Mouse (Mus musculus) neural tube, embryonic 11.5 days (tissue): ENCODE results near the gene Syn3. TPM values are rescaled to one million over a fixed set of nuclear protein-coding genes. Genes with fewer than 3 reads are reported as not detected.

Experiments used
- ATAC-seq: fragments of 200-750 bp; cut with Nextera tagmentation; 2 replicates; pipeline ENCODE4 v1.8.0; 2017; ENCODE audit warnings: moderate number of reproducible peaks, mild to moderate bottlenecking, moderate TSS enrichment, moderate library complexity; ENCODE audit not compliant: insufficient read depth, low FRiP score, low TSS enrichment
- DNase-seq: peaks from one replicate; pipeline ENCODE4 v3.0.0-alpha.2; 2015; ENCODE audit warnings: low spot score
- H3K27ac ChIP-seq: fragments of 300-500 bp; sonication (generic); 2 replicates; pipeline ENCODE4 v1.5.1; 2014; ENCODE audit warnings: low read depth, mild to moderate bottlenecking, low read length
- H3K27me3 ChIP-seq: fragments of 300-500 bp; sonication (generic); 2 replicates; pipeline ENCODE4 v1.6.1; 2014; ENCODE audit warnings: mild to moderate bottlenecking, low read length, mixed read lengths; ENCODE audit not compliant: control insufficient read depth, insufficient read depth
- H3K36me3 ChIP-seq: fragments of 300-500 bp; sonication (generic); 2 replicates; pipeline ENCODE4 v1.6.1; 2014; ENCODE audit warnings: mild to moderate bottlenecking, low read length, moderate library complexity, mixed read lengths; ENCODE audit not compliant: control insufficient read depth, insufficient read depth
- H3K4me1 ChIP-seq: fragments of 300-500 bp; sonication (generic); 2 replicates; pipeline ENCODE4 v1.6.1; 2014; ENCODE audit warnings: low read length, mixed read lengths; ENCODE audit not compliant: control insufficient read depth, insufficient read depth
- H3K4me2 ChIP-seq: fragments of 300-500 bp; sonication (generic); 2 replicates; pipeline ENCODE4 v1.6.1; 2014; ENCODE audit warnings: low read depth, mild to moderate bottlenecking, moderate library complexity
- H3K4me3 ChIP-seq: fragments of 300-500 bp; sonication (generic); 2 replicates; pipeline ENCODE4 v1.5.1; 2014; ENCODE audit warnings: low read depth, low read length
- H3K9ac ChIP-seq: fragments of 300-500 bp; sonication (generic); 2 replicates; pipeline ENCODE4 v1.6.1; 2014; ENCODE audit warnings: mild to moderate bottlenecking, low read length
- H3K9me3 ChIP-seq: fragments of 300-500 bp; sonication (generic); 2 replicates; pipeline ENCODE4 v1.6.1; 2016; ENCODE audit warnings: low read length; ENCODE audit not compliant: control insufficient read depth
- WGBS: fragments of 180-500 bp; shearing (Covaris S2); extraction: QIAGEN DNeasy Blood & Tissue Kit; methylation state at CpG from one replicate; pipeline ENCODE4 v1.1.7; 2014; 5-methylcytosine and 5-hydroxymethylcytosine counted together
- polyA plus RNA-seq: library from polyadenylated mRNA; unstranded; fragments of >200 nt; fragmentation: Nextera tagmentation; extraction: Ambion mirVana; gene quantifications from 2 replicates; pipeline ENCODE4 v1.2.1, GENCODE M21; 2014

Gene Syn3
- polyA plus RNA-seq, 1 experiment from 2014 or later, result 4.4 TPM

DNA sequence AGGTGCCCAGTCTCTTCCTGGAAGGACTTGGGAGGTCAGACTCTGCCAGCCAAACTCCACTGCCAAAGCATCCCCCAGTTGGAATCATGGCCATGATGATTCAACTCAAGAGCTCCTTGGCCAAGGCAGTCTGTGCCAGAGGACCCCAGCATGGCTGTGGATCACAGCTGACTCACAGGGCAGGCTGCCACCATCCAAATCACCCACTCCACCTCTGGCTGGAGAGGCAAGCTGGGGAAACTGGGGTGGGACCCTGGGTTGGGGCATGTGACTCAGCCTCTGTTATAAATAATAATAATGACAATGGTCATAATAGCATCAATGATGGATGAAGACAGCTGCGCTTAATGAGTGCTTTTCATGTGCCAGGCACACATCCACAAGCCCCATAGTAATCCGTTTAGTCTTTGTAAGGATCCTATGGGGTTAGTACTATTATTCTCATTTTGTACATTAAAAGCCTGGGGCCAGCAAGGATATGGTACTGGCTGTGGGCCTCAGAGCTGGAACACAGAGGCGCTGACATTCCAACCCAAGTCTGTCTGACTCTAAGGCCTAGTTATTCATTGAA, 398.3 kb downstream of the Syn3 start:
- Histone ChIP-seq H3K27ac (no peak overlapping the region), H3K9me3 (no peaks in the 10 kb centered on the region), H3K9ac (no peak overlapping the region), H3K4me1 (no peaks in the 10 kb centered on the region), H3K27me3 (no peaks in the 10 kb centered on the region), H3K4me3 (no peak overlapping the region), H3K4me2 (no peak overlapping the region), H3K36me3 (no peaks in the 10 kb centered on the region)
- no peak for ATAC-seq
- no peak for DNase-seq
- WGBS, result 60% methylated on average over 3 of the region's 3 CpGs

DNA sequence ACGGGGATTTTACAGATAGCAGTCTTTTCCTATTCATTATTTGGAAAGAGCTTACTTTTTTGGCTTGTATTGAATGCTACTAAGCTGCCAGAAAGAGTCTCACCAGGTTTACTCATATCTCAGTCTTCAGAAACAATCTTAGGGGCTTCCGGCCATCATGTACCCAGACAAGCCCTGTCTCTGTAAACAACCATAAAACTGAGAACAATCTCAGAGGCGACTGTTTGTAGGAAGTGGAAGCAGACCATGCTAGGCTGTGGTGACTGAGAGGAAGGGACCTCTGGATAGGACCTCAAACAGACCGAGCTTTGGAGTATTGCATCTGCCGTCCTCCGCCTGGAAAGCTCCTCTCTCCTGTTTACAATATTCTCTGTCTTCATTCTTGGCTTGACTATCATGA, 400.3 kb downstream of the Syn3 start:
- no peak overlapping the region for H3K4me3 ChIP-seq
- WGBS, result 82% methylated on average over 6 of the region's 6 CpGs
- no peak for ATAC-seq
- no peak for DNase-seq
- no peaks in the 10 kb centered on the region for H3K36me3 ChIP-seq
- no peaks in the 10 kb centered on the region for H3K9me3 ChIP-seq
- H3K27ac ChIP-seq, result no peak overlapping the region
- no peaks in the 10 kb centered on the region for H3K27me3 ChIP-seq
- H3K4me2 ChIP-seq, result no peak overlapping the region
- H3K4me1 ChIP-seq, result no peaks in the 10 kb centered on the region
- no peak overlapping the region for H3K9ac ChIP-seq

DNA sequence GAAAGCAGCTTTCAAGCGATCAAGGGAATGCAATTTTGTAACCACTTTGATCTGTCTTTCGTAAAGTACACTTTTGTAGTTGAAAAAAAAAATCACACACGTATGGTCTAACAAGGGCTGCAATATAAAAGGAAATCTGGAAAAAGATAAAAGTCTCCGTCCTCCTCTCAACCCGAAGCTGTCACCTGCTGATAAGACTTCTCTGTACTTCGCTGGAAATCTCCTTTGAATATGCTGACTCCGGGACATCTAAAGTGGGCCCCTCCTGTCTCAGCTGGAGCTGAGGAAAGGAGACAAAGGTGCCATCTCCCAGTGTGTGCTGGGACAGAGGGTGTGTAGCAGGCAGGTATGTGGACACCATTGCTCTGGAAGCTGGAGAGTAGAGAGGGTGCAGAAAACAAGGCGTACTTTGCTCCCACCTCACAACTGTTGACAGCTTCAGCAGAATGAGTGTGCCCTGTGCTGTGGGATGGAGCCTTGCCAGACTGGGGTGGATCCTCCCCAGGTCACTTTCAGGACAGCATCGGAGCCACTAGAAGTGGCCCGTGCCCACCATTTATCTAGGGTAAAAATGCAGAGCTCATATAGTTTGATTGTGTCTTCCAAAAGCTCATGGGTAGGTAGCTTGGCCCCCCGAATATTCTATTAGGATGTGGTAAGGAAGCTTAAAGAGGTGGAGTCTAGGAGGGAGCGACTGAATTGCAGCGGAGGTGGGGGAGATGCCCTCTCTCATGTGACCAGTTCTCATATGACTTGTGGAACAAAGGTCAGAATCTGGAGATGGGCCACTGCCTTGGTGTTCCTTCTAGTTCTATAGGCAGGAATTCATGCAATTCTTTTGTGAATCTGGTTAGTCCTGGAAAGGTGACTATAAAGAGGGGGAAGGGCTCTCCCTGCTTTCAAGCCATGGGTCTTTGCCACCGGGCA, 405.3 kb downstream of the Syn3 start:
- Histone ChIP-seq H3K4me3 (no peak overlapping the region), H3K4me2 (no peak overlapping the region), H3K9ac (no peak overlapping the region), H3K36me3 (no peaks in the 10 kb centered on the region), H3K9me3 (no peaks in the 10 kb centered on the region), H3K27ac (no peak overlapping the region), H3K4me1 (no peaks in the 10 kb centered on the region), H3K27me3 (no peaks in the 10 kb centered on the region)
- WGBS, result 71% methylated on average over 14 of the region's 14 CpGs
- ATAC-seq, result no peak
- DNase-seq, result no peak

DNA sequence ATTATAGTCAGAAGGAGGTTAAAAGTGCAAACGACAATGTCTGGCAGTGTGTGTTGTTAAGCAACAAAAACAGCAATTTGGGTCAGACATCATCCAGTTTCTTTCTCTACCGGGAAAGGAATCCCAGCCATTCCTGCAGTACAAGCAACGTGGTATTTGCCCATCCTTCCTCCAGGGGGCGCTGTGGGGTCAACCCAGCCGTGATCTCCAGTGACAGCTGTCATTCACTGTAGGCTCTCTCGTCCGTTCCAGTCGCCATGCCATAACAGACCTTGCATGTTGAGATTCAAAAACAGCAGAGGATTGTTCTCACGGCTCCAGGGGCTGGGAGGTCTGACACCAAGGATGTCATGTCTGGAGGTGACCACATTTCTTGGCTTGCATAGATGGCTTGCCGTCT, 406.8 kb downstream of the Syn3 start:
- no peak overlapping the region for H3K4me3 ChIP-seq
- no peak overlapping the region for H3K27ac ChIP-seq
- H3K27me3 ChIP-seq, result no peaks in the 10 kb centered on the region
- H3K9me3 ChIP-seq, result no peaks in the 10 kb centered on the region
- no peak overlapping the region for H3K4me2 ChIP-seq
- ATAC-seq (no peak), DNase-seq (no peak)
- H3K9ac ChIP-seq, result no peak overlapping the region
- H3K36me3 ChIP-seq, result no peaks in the 10 kb centered on the region
- no peaks in the 10 kb centered on the region for H3K4me1 ChIP-seq
- WGBS, result 51% methylated on average over 10 of the region's 10 CpGs

DNA sequence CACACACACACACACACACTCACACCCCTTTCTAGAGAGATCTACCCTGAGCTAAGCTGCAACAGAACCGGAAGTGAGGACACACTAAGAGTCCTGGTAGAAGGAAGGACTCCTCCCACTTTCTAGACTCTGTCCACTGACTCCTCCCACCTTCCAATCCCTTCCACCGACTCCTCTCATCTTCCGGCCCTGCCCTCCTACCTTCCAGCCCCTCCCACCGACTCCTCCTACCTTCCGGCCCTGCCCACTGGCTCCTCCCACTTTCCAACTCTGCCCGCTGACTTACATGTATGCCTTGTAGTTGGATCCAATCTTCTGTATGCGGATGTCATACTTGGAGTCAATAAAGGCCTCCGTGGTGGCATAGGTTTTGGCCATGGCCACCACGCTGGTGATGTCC, 418.8 kb downstream of the Syn3 start:
- Histone ChIP-seq H3K9me3 (no peaks in the 10 kb centered on the region), H3K27ac (no peak overlapping the region), H3K4me1 (no peaks in the 10 kb centered on the region), H3K27me3 (no peaks in the 10 kb centered on the region), H3K4me2 (no peak overlapping the region), H3K4me3 (no peak overlapping the region), H3K9ac (no peak overlapping the region), H3K36me3 (no peaks in the 10 kb centered on the region)
- no peak for DNase-seq
- 80% methylated on average over 9 of the region's 9 CpGs for WGBS
- no peak for ATAC-seq

DNA sequence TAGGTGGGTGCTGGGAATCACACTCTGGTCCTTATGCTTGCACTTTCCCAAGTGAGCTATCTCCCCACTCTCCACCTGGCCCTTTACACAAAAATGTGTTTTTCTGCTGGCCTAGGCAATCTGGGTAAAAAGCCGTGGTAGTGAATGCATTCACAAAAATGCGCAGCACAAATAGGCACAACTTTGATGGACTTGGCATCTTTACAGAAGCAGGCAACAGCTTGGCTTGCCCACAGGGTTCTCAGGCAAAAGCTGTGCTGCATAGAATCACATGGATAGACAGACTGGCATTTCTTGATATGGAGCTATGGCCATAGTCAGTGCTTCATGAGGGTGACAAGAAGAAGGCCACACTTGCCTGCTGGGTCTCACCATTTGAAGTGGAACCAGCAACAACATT, 419.9 kb downstream of the Syn3 start:
- Histone ChIP-seq H3K9me3 (no peaks in the 10 kb centered on the region), H3K9ac (no peak overlapping the region), H3K4me1 (no peaks in the 10 kb centered on the region), H3K4me3 (no peak overlapping the region), H3K36me3 (no peaks in the 10 kb centered on the region), H3K27ac (no peak overlapping the region), H3K4me2 (no peak overlapping the region), H3K27me3 (no peaks in the 10 kb centered on the region)
- ATAC-seq (no peak), DNase-seq (no peak)
- WGBS, result 97% methylated on average over 2 of the region's 2 CpGs

DNA sequence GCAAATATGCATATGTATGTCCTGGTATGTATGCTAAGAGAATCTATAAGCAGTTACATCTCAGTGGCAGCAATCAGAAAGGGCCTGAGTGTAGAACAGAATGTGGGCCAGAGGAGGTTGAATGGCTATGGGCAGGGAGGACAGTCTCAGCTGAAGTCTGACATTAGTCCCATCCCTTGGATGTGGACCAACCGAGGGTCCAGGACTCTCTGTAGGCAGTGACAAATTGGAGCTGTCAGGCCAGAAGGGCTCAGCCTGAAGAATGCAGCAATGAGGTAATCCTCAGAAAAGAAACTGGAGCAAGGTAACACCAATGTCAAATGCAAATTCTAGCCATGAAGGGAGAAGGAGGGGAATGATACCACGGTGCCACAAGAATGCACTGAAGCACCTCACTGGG, 421.4 kb downstream of the Syn3 start:
- Histone ChIP-seq H3K9ac (no peak overlapping the region), H3K4me3 (no peak overlapping the region), H3K9me3 (no peaks in the 10 kb centered on the region), H3K36me3 (no peaks in the 10 kb centered on the region), H3K4me1 (no peaks in the 10 kb centered on the region), H3K4me2 (no peak overlapping the region), H3K27me3 (no peaks in the 10 kb centered on the region), H3K27ac (no peak overlapping the region)
- ATAC-seq (no peak), DNase-seq (no peak)
- 78% methylated on average over 2 of the region's 2 CpGs for WGBS

DNA sequence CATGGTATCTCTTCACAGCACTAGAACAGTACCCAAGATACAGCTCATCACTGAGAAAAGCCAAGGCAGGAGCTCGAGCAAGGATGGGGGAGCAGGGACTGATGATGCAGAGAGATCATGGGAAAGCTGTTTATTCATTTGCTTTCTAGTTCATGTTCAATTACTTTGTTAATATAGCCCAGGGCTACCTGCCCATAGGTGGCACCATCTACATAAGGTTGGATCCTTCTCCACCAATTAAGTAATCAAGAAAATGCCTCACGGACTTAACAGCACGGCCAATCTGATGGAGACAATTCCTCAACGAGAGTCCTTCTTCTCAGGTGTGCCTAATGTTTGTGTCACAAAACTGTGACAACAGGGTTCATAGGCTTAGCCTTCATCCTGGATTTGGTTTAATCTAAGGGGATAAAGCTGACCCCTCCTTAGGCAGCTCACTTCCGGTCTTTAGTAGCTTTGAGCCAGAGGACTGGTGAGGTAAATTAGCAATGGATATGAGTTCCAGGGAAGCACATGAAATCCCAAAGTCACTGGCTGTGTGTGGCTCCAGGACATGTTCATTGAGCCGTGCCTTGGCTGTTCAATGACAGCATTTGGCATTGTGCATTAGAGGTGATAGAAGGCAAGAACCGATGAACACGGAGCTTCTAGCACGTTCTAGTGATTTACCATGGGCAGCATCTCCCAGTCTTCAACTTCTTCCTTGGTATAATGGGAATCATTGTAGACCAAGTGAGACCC, 423.6 kb downstream of the Syn3 start:
- ATAC-seq, result no peak
- H3K4me2 ChIP-seq, result no peak overlapping the region
- H3K36me3 ChIP-seq, result no peaks in the 10 kb centered on the region
- H3K27me3 ChIP-seq, result no peaks in the 10 kb centered on the region
- H3K9ac ChIP-seq, result no peak overlapping the region
- H3K4me1 ChIP-seq, result no peaks in the 10 kb centered on the region
- no peak overlapping the region for H3K4me3 ChIP-seq
- no peak overlapping the region for H3K27ac ChIP-seq
- 89% methylated on average over 9 of the region's 9 CpGs for WGBS
- DNase-seq, result no peak
- no peaks in the 10 kb centered on the region for H3K9me3 ChIP-seq
